Mouse (Mus musculus): ENCODE data around the gene Dhdds.
"Not testable (repeated sequence)": the region's sequence is repeated elsewhere in the genome, so short reads cannot be mapped to it uniquely, and the experiment has no call there.

Dhdds gene

GRCm38 (mm10) chr4:134002903-134003302 is 2.2 kb upstream of the Dhdds start:
- no peak for DNase-seq

- no peak for DNase-seq
These were observed 1.5 kb upstream of the Dhdds start for GRCm38 (mm10) chr4:134002246-134002645.

DNA sequence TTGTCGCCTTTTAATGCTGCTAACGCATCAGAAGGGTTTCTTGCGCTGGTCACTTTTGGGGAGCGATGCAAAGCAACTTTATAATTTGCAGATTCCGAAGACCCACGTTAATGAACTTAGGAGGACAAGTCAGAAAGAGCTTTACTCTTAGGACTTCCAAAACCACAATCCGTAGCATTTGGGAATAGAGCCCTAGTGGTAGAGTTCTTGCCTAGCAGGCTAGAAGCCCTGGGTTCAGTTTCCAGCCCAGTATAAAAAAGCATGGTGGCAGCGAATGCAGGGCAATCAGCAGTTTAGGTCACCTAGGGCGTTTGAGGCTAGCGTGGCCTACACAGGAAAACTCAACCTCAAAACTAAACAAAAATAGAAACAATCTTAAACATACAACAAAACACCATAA is 992 bp upstream of the Dhdds start:
- no peak for DNase-seq

GRCm38 (mm10) chr4:133994697-133995096 is 6.0 kb downstream of the Dhdds start:
- no peak for DNase-seq

GRCm38 (mm10) chr4:133991087-133991660 is 9.5 kb downstream of the Dhdds start:
- no peak for DNase-seq

DNA sequence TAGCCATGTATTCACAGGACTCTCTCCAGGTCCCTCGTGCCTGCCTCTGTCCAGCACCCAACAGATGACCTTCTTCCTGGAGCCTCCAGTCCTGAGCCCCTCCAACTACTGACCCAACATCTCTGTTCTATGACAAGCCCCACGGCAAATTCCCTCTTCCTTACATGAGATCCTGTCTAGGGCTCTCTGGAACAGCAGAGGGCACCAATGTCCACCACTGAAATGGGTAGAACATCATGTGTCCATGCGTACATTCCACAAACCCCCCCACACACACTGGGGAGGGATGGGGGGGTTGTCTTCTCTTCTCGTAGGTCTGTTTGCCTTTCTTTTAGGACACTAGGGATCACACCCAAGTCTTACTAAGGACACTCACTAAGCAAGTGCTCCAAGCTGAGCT is 10.7 kb downstream of the Dhdds start:
- no peak for DNase-seq

DNA sequence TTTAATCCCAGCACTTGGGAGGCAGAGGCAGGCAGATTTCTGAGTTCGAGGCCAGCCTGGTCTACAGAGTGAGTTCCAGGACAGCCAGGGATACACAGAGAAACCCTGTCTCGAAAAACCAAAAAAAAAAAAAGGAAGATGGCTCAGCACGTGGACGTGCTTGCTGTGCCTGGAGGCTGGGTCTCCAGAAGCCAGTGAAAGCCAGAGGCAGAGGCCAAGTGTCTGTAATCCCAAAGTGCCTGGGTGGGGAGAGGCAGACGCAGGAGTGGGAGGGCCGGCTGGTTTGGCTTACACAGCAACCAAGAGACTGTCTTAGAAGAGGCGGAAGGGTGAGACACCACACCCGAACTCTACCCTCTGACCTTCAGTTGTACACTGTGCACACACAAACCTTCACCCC is 12.4 kb downstream of the Dhdds start:
- not testable (repeated sequence) for DNase-seq

- no peak for DNase-seq
These were observed 17.8 kb downstream of the Dhdds start for GRCm38 (mm10) chr4:133982936-133983335.

- no peak for DNase-seq
These were observed 20.2 kb downstream of the Dhdds start for GRCm38 (mm10) chr4:133980496-133980895.

DNA sequence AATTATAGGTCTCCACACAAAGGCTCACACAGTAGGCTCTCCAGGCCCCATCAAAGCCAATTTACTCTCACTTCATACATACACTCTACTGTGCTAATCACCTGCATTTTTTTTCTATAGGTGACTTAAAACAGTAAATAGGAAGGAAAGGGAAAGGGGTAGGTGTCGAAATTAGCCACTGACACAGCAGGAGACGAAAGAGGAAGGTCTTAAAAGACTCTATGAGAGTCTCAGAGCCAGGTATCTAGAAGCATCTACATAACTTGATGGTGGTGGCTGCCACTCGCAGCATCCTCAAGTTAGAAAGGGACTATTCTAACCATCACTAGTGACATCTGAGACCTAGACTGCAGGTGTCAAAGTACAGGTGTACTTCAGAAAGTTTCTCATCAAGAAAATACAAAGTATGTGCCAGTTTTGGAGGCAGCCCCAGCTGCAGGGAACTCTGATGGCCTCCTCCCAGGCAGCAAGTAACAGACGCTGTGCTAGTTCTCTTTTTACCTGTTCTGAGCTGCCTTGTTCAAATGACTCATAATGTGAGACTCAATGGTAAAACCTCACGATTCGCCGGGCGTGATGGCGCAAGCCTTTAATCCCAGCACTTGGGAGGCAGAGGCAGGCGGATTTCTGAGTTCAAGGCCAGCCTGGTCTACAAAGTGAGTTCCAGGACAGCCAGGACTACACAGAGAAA is 22.6 kb downstream of the Dhdds start:
- no peak for DNase-seq

GRCm38 (mm10) chr4:133971741-133972140 is 29.0 kb downstream of the Dhdds start:
- no peak for DNase-seq

DNA sequence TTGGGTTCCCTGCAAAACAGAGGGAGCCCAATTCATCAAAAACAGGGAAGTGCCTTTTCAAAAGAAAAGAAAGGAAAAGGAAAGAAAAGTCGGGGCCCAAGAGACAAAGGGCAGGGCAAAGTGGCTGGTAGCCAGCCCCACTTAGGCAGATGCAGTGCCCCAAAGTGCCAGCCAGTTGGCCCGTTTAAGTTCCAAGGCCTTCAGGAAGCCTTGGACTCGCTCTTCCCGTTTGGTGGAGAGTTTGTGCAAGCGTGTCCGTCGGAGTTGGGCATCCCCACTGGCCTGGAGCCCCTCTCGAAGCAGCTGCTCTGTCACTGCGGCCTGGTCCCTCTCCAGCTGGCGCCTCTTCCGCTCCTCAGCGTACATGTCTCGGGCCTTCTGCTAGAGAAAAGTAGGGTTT is 29.8 kb downstream of the Dhdds start:
- no peak for DNase-seq

DNA sequence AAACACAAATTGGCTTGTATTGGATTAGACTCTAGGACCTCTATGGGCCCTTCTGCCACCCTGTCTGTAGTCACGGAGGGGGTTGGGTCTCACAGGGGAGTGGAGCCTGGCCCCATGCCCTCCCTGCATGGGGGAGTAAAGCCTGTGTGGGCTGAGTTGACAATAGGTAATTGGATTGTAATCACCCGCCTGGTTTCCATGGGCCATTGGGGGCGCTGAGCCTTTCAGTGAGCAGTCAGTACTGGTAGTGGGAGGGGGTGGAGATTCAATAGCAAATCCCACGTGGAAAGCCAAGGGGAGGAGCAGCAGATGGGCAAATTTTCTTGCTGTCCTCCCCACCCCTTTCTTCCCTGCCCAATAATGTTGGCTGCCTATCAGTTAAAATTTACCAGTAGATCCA is 30.5 kb downstream of the Dhdds start:
- DNase-seq, result peak; percentile 29

- DNase-seq, result peak; percentile 23
These were observed 31.5 kb downstream of the Dhdds start for GRCm38 (mm10) chr4:133969114-133969770.

GRCm38 (mm10) chr4:133968150-133968921 is 32.4 kb downstream of the Dhdds start, which contains the start of gene Hmgn2:
Gene Hmgn2 (minus strand): TSS chr4:133968650.
- peak; percentile 45 for DNase-seq

DNA sequence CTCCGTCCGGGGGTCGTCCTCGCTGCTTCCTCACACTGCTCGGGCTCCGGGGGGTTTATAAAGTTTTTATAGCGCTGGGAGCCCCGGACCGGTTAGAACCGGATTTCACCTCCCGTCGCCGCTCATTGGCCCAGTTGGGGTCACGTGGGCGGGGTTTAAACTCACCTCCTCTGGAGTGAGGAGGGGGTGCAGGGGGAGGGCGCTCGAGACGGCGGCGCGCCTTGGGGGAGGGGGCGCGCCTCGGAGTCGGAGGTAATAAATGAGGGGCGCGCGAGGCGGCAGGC is 32.9 kb downstream of the Dhdds start:
- DNase-seq, result peak; percentile 90

GRCm38 (mm10) chr4:133967138-133967865 is 33.4 kb downstream of the Dhdds start:
- DNase-seq, result peak; percentile 97

DNA sequence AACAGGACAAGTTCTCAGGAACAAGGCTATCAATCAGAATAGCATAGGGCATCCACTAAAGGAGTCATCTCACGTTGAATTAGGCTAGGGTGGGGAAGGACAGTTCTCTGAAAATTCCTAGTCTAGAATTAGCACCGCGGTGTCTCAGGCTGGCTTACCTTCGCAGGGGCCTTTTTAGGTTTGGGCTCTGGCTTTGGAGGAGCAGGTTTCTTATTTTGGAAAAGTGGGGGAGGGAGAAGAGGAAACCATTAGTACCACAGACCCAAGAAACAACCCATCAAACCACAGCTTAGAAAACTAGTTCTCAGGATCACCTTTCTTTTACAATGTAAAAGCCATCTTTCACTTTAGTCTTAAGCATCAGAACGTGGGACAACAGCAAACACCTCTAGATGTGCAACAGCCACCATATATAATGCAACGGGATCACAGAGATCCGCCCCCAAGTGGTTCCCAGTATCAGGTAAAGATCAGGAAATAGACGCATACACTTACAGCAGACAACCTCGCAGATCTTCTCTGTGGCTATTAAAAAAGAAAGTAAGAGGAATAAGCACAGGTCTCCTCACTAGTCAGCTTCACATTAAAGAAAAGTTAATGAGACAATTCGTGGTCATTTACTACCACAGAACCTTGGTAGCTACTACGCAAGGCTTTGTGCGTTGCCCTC is 34.3 kb downstream of the Dhdds start:
- DNase-seq, result no peak

- no peak for DNase-seq
These were observed 38.2 kb downstream of the Dhdds start for GRCm38 (mm10) chr4:133962566-133962965.

- DNase-seq, result no peak
These were observed 41.8 kb downstream of the Dhdds start for GRCm38 (mm10) chr4:133958884-133959283.

GRCm38 (mm10) chr4:133956358-133956757 is 44.4 kb downstream of the Dhdds start:
- DNase-seq, result no peak

DNA sequence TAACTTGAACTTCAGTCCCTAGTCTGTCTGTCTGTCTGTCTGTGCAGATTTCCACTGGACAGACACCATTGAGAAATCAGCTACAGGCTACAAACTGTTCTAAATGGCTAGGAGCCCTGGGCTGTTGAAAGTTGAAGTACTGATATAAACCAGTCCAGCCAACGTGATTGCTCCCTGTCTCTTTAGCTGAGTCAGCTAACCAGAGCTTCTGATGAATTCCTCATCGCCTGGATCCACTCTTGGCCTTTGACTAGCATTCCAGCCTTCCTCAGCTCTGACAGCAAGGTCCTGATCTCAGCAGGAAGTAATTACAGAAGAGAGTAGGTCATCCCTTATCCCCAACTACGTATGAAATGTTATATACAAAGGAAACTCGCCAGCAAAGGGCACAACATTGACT is 54.0 kb downstream of the Dhdds start:
- DNase-seq, result no peak

Measured in cerebellum, adult 11 months (tissue).